Mouse (Mus musculus) activated CD4-positive, CD25-positive, alpha-beta regulatory T cell, adult 4 months (primary cell): ENCODE data around the gene Lgr4. TPM values are rescaled to one million over a fixed set of nuclear protein-coding genes. Genes with fewer than 3 reads are reported as not detected.
"Not testable (repeated sequence)": the region's sequence is repeated elsewhere in the genome, so short reads cannot be mapped to it uniquely, and the experiment has no call there.

Source experiments
- ATAC-seq: one replicate; pipeline ENCODE4 v1.8.0; 2017
- polyA plus RNA-seq, 2 experiments: library from polyadenylated mRNA; unstranded; fragments of 100-300 nt; shearing (Covaris generic); gene quantifications; one replicate each; pipeline ENCODE4 v1.2.1; 2017

Gene Lgr4
- under 1 TPM in 1 of 2 experiments, not detected in 1; 0.42 TPM for polyA plus RNA-seq

- ATAC-seq: peak; percentile 94
Observed at GRCm38 (mm10) chr2:109917496-109918413, at the start of gene Lgr4. Gene Lgr4, plus strand, starts transcription at chr2:109917647.

- ATAC-seq: not testable (repeated sequence)
Observed at GRCm38 (mm10) chr2:109879429-109879828, 38.0 kb upstream of the Lgr4 start.

GRCm38 (mm10) chr2:109881111-109881510 is 36.3 kb upstream of the Lgr4 start:
- ATAC-seq: no peak

- no peak for ATAC-seq
Observed at GRCm38 (mm10) chr2:109881625-109882024, 35.8 kb upstream of the Lgr4 start.

- ATAC-seq: no peak
Observed at GRCm38 (mm10) chr2:109884106-109884505, 33.3 kb upstream of the Lgr4 start.

GRCm38 (mm10) chr2:109884507-109884906 is 32.9 kb upstream of the Lgr4 start:
- ATAC-seq: no peak

GRCm38 (mm10) chr2:109890068-109890467 is 27.4 kb upstream of the Lgr4 start:
- no peak for ATAC-seq

GRCm38 (mm10) chr2:109890597-109890996 is 26.9 kb upstream of the Lgr4 start, which contains the start of gene Lin7c:
Gene Lin7c, plus strand, starts transcription at chr2:109890853.
- peak; percentile 98 for ATAC-seq

GRCm38 (mm10) chr2:109891031-109891430 is 26.4 kb upstream of the Lgr4 start:
- ATAC-seq: peak; percentile 8

GRCm38 (mm10) chr2:109891471-109891870 is 26.0 kb upstream of the Lgr4 start:
- ATAC-seq: no peak

GRCm38 (mm10) chr2:109896311-109896710 is 21.1 kb upstream of the Lgr4 start:
- ATAC-seq: peak; percentile 65

- ATAC-seq: no peak
Observed at GRCm38 (mm10) chr2:109902869-109903268, 14.6 kb upstream of the Lgr4 start.

- peak; percentile 98 for ATAC-seq
Observed at GRCm38 (mm10) chr2:109904171-109904821, 13.2 kb upstream of the Lgr4 start.

GRCm38 (mm10) chr2:109909122-109909521 is 8.3 kb upstream of the Lgr4 start:
- ATAC-seq: no peak

- ATAC-seq: no peak
Observed at GRCm38 (mm10) chr2:109912216-109912615, 5.2 kb upstream of the Lgr4 start.

- no peak for ATAC-seq
Observed at GRCm38 (mm10) chr2:109912766-109913165, 4.7 kb upstream of the Lgr4 start.

GRCm38 (mm10) chr2:109913241-109913640 is 4.2 kb upstream of the Lgr4 start:
- no peak for ATAC-seq

- no peak for ATAC-seq
Observed at GRCm38 (mm10) chr2:109914601-109915000, 2.8 kb upstream of the Lgr4 start.

- ATAC-seq: no peak
Observed at GRCm38 (mm10) chr2:109916782-109917495, 508 bp upstream of the Lgr4 start.

GRCm38 (mm10) chr2:109918592-109919262 is 1.3 kb downstream of the Lgr4 start:
- no peak for ATAC-seq

GRCm38 (mm10) chr2:109920471-109920870 is 3.0 kb downstream of the Lgr4 start:
- ATAC-seq: no peak

GRCm38 (mm10) chr2:109921298-109922035 is 4.0 kb downstream of the Lgr4 start:
- ATAC-seq: no peak
